Comparison of ENCODE assay signal across 10 mouse cellular contexts in the genomic region with DNA sequence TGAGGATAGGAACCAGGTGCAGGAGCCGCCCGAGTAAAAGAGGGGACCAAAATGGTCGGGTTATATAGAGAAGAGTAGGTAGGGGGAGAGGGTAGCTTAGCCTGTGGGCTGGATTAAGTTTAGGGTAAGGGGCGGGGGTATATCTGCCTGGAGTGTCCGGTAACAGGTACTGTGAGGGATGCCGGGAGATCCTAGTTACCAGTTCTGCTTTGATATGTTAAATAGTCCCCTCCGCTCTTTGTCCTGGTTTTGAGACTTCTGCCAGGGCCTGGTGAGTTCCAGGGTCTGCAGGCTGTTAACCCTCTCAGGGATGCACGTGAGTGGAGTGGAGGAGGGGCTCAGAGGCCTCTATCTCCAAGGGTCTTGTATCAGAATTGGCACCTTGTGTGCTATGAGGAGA. TPM values are rescaled to one million over a fixed set of nuclear protein-coding genes. Genes with fewer than 3 reads are reported as not detected.
DNase-seq lines count a peak whose midpoint lies in the region; ATAC-seq lines count a peak whose summit lies in the region.
"Had no signal": no experiment of that assay in that cellular context is flagged by ENCODE, and none has a peak within 500 bp of the region (broad histone marks: within the 10 kb centered on the region; RNA-seq: fewer than 3 reads in every experiment).

No protein-coding gene starts in this region.

- H3K4me2 ChIP-seq in heart, embryonic 16.5 days (ENCODE audit: low read depth, low read length): peak overlapping the region; percentile 95
- peak overlapping the region; percentile 60 for H3K4me2 ChIP-seq in hindbrain, embryonic 12.5 days (replicated peaks)
- H3K4me2 ChIP-seq in midbrain, embryonic 13.5 days (replicated peaks): peak overlapping the region; percentile 85

- no peak for ATAC-seq in heart, embryonic 16.5 days (replicated peaks; ENCODE audit: extremely low read depth, insufficient read depth, low FRiP score)
- ATAC-seq in hindbrain, embryonic 12.5 days (ENCODE audit: low FRiP score): no peak
- ATAC-seq in midbrain, embryonic 13.5 days: peak; percentile 29

- peak overlapping the region; percentile 89 for H3K4me3 ChIP-seq in heart, embryonic 16.5 days (ENCODE audit: low read length)
- peak overlapping the region; percentile 82 for H3K4me3 ChIP-seq in hindbrain, embryonic 12.5 days
- peak overlapping the region; percentile 89 for H3K4me3 ChIP-seq in midbrain, embryonic 13.5 days (replicated peaks)

- H3K9me3 ChIP-seq in heart, embryonic 16.5 days (replicated peaks; ENCODE audit: control insufficient read depth, low read length): no peaks in the 10 kb centered on the region
- no peaks in the 10 kb centered on the region for H3K9me3 ChIP-seq in hindbrain, embryonic 12.5 days (replicated peaks)
- H3K9me3 ChIP-seq in midbrain, embryonic 13.5 days: no peaks in the 10 kb centered on the region

- DNase-seq in heart, adult 18-20 months: no peak
- DNase-seq in ZHBTc4 (ENCODE audit: low read depth, low spot score): peak; percentile 91
- no peak for DNase-seq in natural killer cell, adult 2 months (ENCODE audit: low spot score in 2 of 2)
- no peak for DNase-seq in yolk sac, embryonic 10.5 days (ENCODE audit: low spot score)
- no peak for DNase-seq in cerebellum, adult 18-20 months
- DNase-seq: gastrocnemius, postnatal 14 days; thymus, adult 2 months had no signal

- WGBS in heart, embryonic 16.5 days: 36% methylated on average over 8 of the region's 8 CpGs
- WGBS in hindbrain, embryonic 12.5 days: 5% methylated on average over 8 of the region's 8 CpGs
- WGBS in midbrain, embryonic 13.5 days: 4% methylated on average over 8 of the region's 8 CpGs

- peaks cover 46% of the 10 kb centered on the region for H3K4me1 ChIP-seq in heart, embryonic 16.5 days (ENCODE audit: control insufficient read depth, insufficient read depth, low read length)
- peaks cover 45% of the 10 kb centered on the region for H3K4me1 ChIP-seq in hindbrain, embryonic 12.5 days
- peaks cover 74% of the 10 kb centered on the region for H3K4me1 ChIP-seq in midbrain, embryonic 13.5 days (replicated peaks)

- H3K9ac ChIP-seq in heart, embryonic 16.5 days (ENCODE audit: low read length): peak overlapping the region; percentile 98
- H3K9ac ChIP-seq in hindbrain, embryonic 12.5 days: peak overlapping the region; percentile 96
- peak overlapping the region; percentile 96 for H3K9ac ChIP-seq in midbrain, embryonic 13.5 days (replicated peaks)

- peak overlapping the region; percentile 91 for H3K27ac ChIP-seq in heart, embryonic 16.5 days (ENCODE audit: low read length)
- peak overlapping the region; percentile 98 for H3K27ac ChIP-seq in hindbrain, embryonic 12.5 days
- peak overlapping the region; percentile 99 for H3K27ac ChIP-seq in midbrain, embryonic 13.5 days

- H3K36me3 ChIP-seq in heart, embryonic 16.5 days (ENCODE audit: control insufficient read depth, insufficient read depth): peaks cover 7% of the 10 kb centered on the region
- H3K36me3 ChIP-seq in hindbrain, embryonic 12.5 days: peaks cover 34% of the 10 kb centered on the region
- peaks cover 43% of the 10 kb centered on the region for H3K36me3 ChIP-seq in midbrain, embryonic 13.5 days

- no peaks in the 10 kb centered on the region for H3K27me3 ChIP-seq in heart, embryonic 16.5 days (ENCODE audit: control insufficient read depth, insufficient read depth, low read length)
- H3K27me3 ChIP-seq in hindbrain, embryonic 12.5 days: peaks cover 21% of the 10 kb centered on the region
- peaks cover 22% of the 10 kb centered on the region for H3K27me3 ChIP-seq in midbrain, embryonic 13.5 days

RNA-seq across cellular contexts. Expression of a gene that starts 3.3 kb away (rescaled TPM):
- polyA plus RNA-seq in heart, embryonic 16.5 days (2015; fragmentation: Nextera tagmentation; extraction: Ambion mirVana): 8.6 and 9.4 TPM in 2 replicates
- total RNA-seq in heart, adult 18-20 months (2021): 10 to 100 TPM; 12.2 to 14.9 TPM
- 94.4 and 97.8 TPM in 2 replicates for polyA plus RNA-seq in hindbrain, embryonic 12.5 days (2016; fragmentation: Nextera tagmentation; extraction: Ambion mirVana)
- 23.6 and 26.3 TPM in 2 replicates for polyA plus RNA-seq in midbrain, embryonic 13.5 days (2015; fragmentation: Nextera tagmentation; extraction: Ambion mirVana)

RNA-seq across cellular contexts. Expression of a gene that starts 37.8 kb away (rescaled TPM):
- 18.6 TPM in 2 replicates for polyA plus RNA-seq in heart, embryonic 16.5 days (2015; fragmentation: Nextera tagmentation; extraction: Ambion mirVana)
- 10 to 100 TPM; 68.5 to 72.7 TPM for total RNA-seq in heart, adult 18-20 months (2021)
- 31.2 and 31.7 TPM in 2 replicates for polyA plus RNA-seq in hindbrain, embryonic 12.5 days (2016; fragmentation: Nextera tagmentation; extraction: Ambion mirVana)
- polyA plus RNA-seq in midbrain, embryonic 13.5 days (2015; fragmentation: Nextera tagmentation; extraction: Ambion mirVana): 27.7 and 28.3 TPM in 2 replicates

RNA-seq across cellular contexts. Expression of a gene that starts 38.8 kb away (rescaled TPM):
- polyA plus RNA-seq in heart, embryonic 16.5 days (2015; fragmentation: Nextera tagmentation; extraction: Ambion mirVana): 0.27 and 0.35 TPM in 2 replicates
- total RNA-seq in heart, adult 18-20 months (2021): not detected
- polyA plus RNA-seq in hindbrain, embryonic 12.5 days (2016; fragmentation: Nextera tagmentation; extraction: Ambion mirVana): 0.09 TPM in 1 of 2 replicates, not detected in the other
- polyA plus RNA-seq in midbrain, embryonic 13.5 days (2015; fragmentation: Nextera tagmentation; extraction: Ambion mirVana): 0.08 TPM in 1 of 2 replicates, not detected in the other
- total RNA-seq: gastrocnemius, postnatal 14 days had no signal
